ENCODE assay signal across 8 mouse cellular contexts in the genomic region with DNA sequence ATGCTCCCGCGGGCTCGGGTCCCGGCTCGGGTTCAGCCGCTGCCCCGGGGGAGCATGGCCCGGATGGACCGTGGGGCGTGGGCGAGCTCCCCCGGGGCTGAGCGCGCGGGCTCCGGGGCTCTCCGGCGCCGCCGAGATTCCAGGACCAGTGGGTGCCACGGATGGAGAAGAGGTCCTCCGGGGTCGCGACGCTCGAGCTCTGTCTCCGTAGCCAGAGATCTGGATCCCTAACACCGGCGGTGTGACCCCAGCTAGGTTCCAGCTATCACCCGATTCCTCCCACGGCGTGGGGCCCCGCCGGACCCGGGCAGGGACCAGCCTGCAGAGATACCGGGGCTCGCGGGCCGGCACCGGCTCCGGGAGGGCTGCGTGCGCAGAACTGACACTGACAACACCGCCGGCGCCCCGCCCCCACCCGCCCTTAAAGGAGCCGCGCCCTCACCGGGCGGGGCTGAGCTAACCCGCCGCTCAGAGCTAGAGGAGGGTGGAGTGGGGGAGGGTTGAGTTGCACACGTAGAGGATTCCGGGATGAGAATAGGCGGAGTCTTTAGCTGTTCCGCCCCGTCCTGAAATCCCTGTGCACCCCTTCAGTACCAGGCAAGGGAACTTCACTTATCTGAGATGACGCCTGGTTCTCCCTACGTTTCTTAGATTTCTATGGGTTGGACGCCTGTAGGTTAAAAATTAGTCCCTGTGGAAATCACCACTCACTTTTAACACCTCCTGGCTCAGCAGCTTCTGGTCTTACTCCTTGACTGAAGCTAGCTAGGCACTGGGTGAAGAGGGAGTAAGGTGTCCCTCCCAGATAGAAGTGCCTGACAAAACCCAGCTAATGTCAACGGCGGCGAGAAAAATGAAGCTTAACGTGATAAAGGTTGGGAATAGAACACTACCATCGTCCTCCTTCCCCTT. TPM values are rescaled to one million over a fixed set of nuclear protein-coding genes. Genes with fewer than 3 reads are reported as not detected.
DNase-seq lines count a peak whose midpoint lies in the region; ATAC-seq and TF ChIP-seq lines count a peak whose summit lies in the region.

A gene (minus strand): TSS at position 399 of the 912 bp plus-strand sequence.

- peak within 1 kb of the TSS; percentile 89 for H3K4me2 ChIP-seq in forebrain, embryonic 16.5 days (ENCODE audit: low read length)
- peak within 1 kb of the TSS; percentile 91 for H3K4me2 ChIP-seq in lung, embryonic 14.5 days

- intact Hi-C loops in heart, postnatal 36 days (cut with DNase I): loop anchor here (2.0 kb wide), 1 partner anchor 13 kb away; no protein-coding TSS in a partner anchor

- DNase-seq in ES-E14 (ENCODE audit: low read depth, low spot score): peak; percentile 95
- peak; percentile 89 to 97 for DNase-seq in cerebellum, adult 18-20 months
- DNase-seq in heart, postnatal 36 days: peak; percentile 84 to 89
- DNase-seq in layer of hippocampus, adult 2 months (ENCODE audit: low spot score in 2 of 2): peak; percentile 93 to 96
- DNase-seq in lung, embryonic 14.5 days: peak; percentile 98
- peak; percentile 91 for DNase-seq in ovary, adult 18-20 months (ENCODE audit: low spot score)
- DNase-seq in thymus, postnatal 0 days (ENCODE audit: low spot score): peak; percentile 91

- no peak for TF ChIP-seq CTCF in layer of hippocampus, adult 2 months (conservative IDR thresholded peaks at IDR 0.05)
- TF ChIP-seq CTCF in lung, embryonic 14.5 days (IDR thresholded peaks at IDR 0.05; ENCODE audit: low read depth): no peak

- H3K27ac ChIP-seq in ES-E14 (ENCODE audit: insufficient read depth, low read depth, low read length, poor library complexity, severe bottlenecking): no peak within 1 kb of the TSS
- peak within 1 kb of the TSS; percentile 80 for H3K27ac ChIP-seq in forebrain, embryonic 16.5 days (ENCODE audit: low read length)
- peak within 1 kb of the TSS; percentile 95 for H3K27ac ChIP-seq in layer of hippocampus, adult 2 months
- peak within 1 kb of the TSS; percentile 64; the same call in 1 of the 2 replicates for H3K27ac ChIP-seq in lung, embryonic 14.5 days (ENCODE audit: low read depth)

- in situ Hi-C loops in ES-E14 (cut with MboI; ENCODE audit: low sequenced_read_pairs in 2 of 2, unreplicated experiment in 2 of 2): no loop called here

- ATAC-seq in forebrain, embryonic 16.5 days: peak; percentile 99
- peak; percentile 98 for ATAC-seq in lung, embryonic 14.5 days (ENCODE audit: insufficient read depth)

- H3K36me3 ChIP-seq in ES-E14 (ENCODE audit: control insufficient read depth, insufficient read depth, low read length, poor library complexity, severe bottlenecking): no peaks in the 10 kb centered on the region
- no peaks in the 10 kb centered on the region for H3K36me3 ChIP-seq in forebrain, embryonic 16.5 days (ENCODE audit: control insufficient read depth, insufficient read depth)
- H3K36me3 ChIP-seq in lung, embryonic 14.5 days (ENCODE audit: insufficient read depth): peaks cover 15% of the 10 kb centered on the region

- no peaks in the 10 kb centered on the region for H3K9me3 ChIP-seq in ES-E14 (ENCODE audit: control insufficient read depth, insufficient read depth, low read depth, low read length)
- no peaks in the 10 kb centered on the region for H3K9me3 ChIP-seq in forebrain, embryonic 16.5 days (ENCODE audit: control insufficient read depth, low read length)
- no peaks in the 10 kb centered on the region for H3K9me3 ChIP-seq in lung, embryonic 14.5 days (ENCODE audit: low read depth, low read length)

- peak within 1 kb of the TSS; percentile 78 for H3K9ac ChIP-seq in ES-E14 (ENCODE audit: insufficient read depth, low read depth, low read length, poor library complexity, severe bottlenecking)
- H3K9ac ChIP-seq in forebrain, embryonic 16.5 days (replicated peaks; ENCODE audit: low read depth, low read length): peak within 1 kb of the TSS; percentile 87
- peak within 1 kb of the TSS; percentile 73 for H3K9ac ChIP-seq in lung, embryonic 14.5 days

- peak within 1 kb of the TSS; percentile 88 to 91 for H3K4me3 ChIP-seq in ES-E14 (ENCODE audit: insufficient read depth in 1 of 2, low read depth in 1 of 2, low read length in 2 of 2, poor library complexity in 1 of 2, severe bottlenecking in 1 of 2)
- peak within 1 kb of the TSS; percentile 97 for H3K4me3 ChIP-seq in forebrain, embryonic 16.5 days (replicated peaks; ENCODE audit: low read length)
- peak within 1 kb of the TSS; percentile 98 for H3K4me3 ChIP-seq in layer of hippocampus, adult 2 months
- peak within 1 kb of the TSS; percentile 84 for H3K4me3 ChIP-seq in lung, embryonic 14.5 days (ENCODE audit: low read depth, low read length)

- peaks cover 0 to 3% of the 10 kb centered on the region in 2 experiments; a peak in 1 of 4 replicates for H3K4me1 ChIP-seq in ES-E14 (ENCODE audit: control insufficient read depth in 2 of 2, insufficient read depth in 2 of 2, low read length in 2 of 2, poor library complexity in 1 of 2)
- peaks cover 29% of the 10 kb centered on the region for H3K4me1 ChIP-seq in forebrain, embryonic 16.5 days (replicated peaks; ENCODE audit: control insufficient read depth, insufficient read depth, low read length)
- H3K4me1 ChIP-seq in lung, embryonic 14.5 days (ENCODE audit: insufficient read depth): peaks cover 14% of the 10 kb centered on the region

- H3K27me3 ChIP-seq in forebrain, embryonic 16.5 days (replicated peaks; ENCODE audit: control insufficient read depth, insufficient read depth, low read length): no peaks in the 10 kb centered on the region
- H3K27me3 ChIP-seq in lung, embryonic 14.5 days (ENCODE audit: insufficient read depth, low read length): no peaks in the 10 kb centered on the region

- 0% methylated on average over 66 of the region's 67 CpGs for WGBS in forebrain, embryonic 16.5 days
- WGBS in lung, embryonic 14.5 days: under 1% methylated on average over 62 of the region's 67 CpGs

TF ChIP-seq in ES-E14, 5 proteins besides CTCF, POLR2A, EP300 and RAD21:
- TF ChIP-seq HCFC1 (IDR thresholded peaks at IDR 0.05; ENCODE audit: borderline replicate concordance, insufficient read depth, low read length) (peak; percentile 15; the same call in 1 of the 2 replicates), MAFK (IDR thresholded peaks at IDR 0.05; ENCODE audit: insufficient read depth, low read depth, low read length) (no peak), CHD2 (IDR thresholded peaks at IDR 0.05; ENCODE audit: low read depth, low read length) (no peak)
TF ChIP-seq in ES-E14: peak in this region for 1.

RNA-seq across cellular contexts. Expression of the gene that starts here (rescaled TPM):
- total RNA-seq in ES-E14 (2012; rRNA removed): 9.0 and 13.9 TPM in 2 replicates
- 29.0 and 31.4 TPM in 2 replicates for polyA plus RNA-seq in forebrain, embryonic 16.5 days (2015; fragmentation: Nextera tagmentation; extraction: Ambion mirVana)
- 10 to 100 TPM; 14.0 to 14.2 TPM for total RNA-seq in heart, postnatal 36 days (2021)
- total RNA-seq in layer of hippocampus, adult 2 months (2021): 100 to 1,000 TPM; 186 to 206 TPM
- polyA plus RNA-seq in lung, embryonic 14.5 days (2014; fragmentation: Nextera tagmentation; extraction: Ambion mirVana): 6.7 and 8.6 TPM in 2 replicates
- polyA plus RNA-seq in thymus, postnatal 0 days (2015; fragmentation: Nextera tagmentation; extraction: Ambion mirVana): 11.0 and 11.2 TPM in 2 replicates

Comparison
In these comparisons a context has a peak if more than half of its experiments do, and no peak if none do; other contexts are left out.
1. RNA of the gene that starts here (total RNA-seq): 186 to 206 TPM in layer of hippocampus, adult 2 months; 14.0 to 14.2 TPM in heart, postnatal 36 days and 9.0 to 13.9 TPM in ES-E14; every median in the first group is over 10 times any median in the second.
2. Peak in every context shown above with its lines, with median percentiles within 50 percentile points of each other: DNase-seq, H3K4me3 ChIP-seq and H3K9ac ChIP-seq.